Mouse (Mus musculus): Measurements from ENCODE around the gene AI413582.

Gene AI413582

DNA sequence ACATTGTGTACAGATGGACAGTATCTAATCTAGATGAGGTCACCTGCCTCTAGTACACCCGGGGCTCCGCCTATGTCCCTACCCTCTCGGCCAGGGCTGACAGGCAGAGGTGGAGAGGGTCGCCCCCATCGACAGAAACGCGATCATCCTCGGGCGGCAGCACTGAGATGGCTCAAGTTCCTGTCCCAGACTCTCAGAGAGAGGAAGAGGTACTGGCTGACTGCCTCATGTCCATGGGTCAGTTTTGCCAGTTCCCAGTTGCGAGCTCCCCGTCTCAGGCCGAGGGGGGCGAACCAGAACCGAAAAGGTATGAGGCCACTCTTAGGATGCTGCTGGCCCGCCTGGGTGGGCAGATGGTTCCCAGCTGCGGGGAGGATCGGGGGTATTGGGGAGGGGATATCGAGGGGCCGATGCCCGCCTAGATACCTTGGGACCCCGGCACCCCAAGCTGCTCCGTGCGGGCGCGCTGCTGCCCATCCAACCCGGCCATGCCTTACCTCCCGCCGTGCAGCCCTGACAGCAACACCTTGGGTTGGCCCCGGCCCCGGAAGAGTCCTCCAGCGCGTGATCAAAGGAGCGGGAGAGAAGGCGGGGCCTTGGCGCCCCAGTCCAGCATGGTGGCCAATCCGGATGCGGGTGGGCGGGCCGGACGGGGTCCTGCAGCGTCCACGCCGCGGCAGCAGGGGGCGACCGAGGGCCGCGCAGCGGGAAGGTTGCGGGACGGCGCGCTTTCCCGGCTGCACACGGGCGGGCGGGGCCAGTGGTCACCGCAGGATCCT is at the start of gene AI413582:
TSS of gene AI413582 (minus strand) at position 594 of the 779 bp plus-strand sequence.
- DNase-seq (ENCODE audit: low read depth in 2 of 2, low spot score in 2 of 2), result peak; percentile 94 to 96

- DNase-seq (ENCODE audit: low read depth in 2 of 2, low spot score in 2 of 2), result no peak
Measured at GRCm38 (mm10) chr17:27613016-27613415, 47.5 kb upstream of the AI413582 start.

DNA sequence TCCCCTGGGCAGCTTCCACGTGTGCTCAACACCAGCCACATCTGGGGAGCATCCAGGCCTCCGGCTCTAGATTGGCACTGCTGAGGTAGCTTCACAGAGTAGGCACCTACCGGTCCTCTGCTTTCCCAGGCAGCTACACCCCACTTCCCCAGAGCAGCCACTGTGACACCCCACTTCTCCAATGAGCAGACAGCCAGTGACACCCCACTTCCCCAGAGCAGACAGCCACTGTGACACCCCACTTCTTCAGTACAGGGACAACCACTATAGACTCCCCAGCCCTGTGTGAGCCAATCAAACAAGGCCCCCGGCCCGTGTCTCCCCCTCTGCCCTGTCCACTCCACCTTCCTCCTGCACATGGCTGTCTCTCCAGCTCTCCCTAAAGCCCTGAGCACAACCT is 46.4 kb upstream of the AI413582 start:
- DNase-seq (ENCODE audit: low read depth in 2 of 2, low spot score in 2 of 2), result no peak

DNA sequence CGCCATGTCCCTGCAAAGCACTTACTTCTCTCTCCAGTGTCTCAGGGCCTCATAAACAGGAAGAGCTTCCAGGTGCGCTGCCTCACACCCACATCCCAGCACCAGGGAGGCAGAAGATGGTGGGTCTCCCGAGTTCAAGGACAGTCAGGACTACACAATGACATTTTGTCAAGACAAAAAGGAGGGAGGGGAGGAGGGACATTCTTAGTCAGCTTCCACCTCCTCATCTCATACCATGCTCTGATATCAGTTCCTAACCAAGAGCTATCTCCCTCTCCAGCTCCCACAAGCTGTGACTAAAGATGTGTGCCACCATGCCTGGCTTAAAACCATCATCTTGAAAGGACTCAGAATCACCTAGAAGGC is 45.9 kb upstream of the AI413582 start:
- DNase-seq (ENCODE audit: low read depth in 2 of 2, low spot score in 2 of 2), result no peak

- DNase-seq (ENCODE audit: low read depth in 2 of 2, low spot score in 2 of 2), result no peak
Measured at GRCm38 (mm10) chr17:27610679-27611518, 45.3 kb upstream of the AI413582 start.

GRCm38 (mm10) chr17:27609576-27609975 is 44.0 kb upstream of the AI413582 start:
- DNase-seq (ENCODE audit: low read depth in 2 of 2, low spot score in 2 of 2), result no peak

DNA sequence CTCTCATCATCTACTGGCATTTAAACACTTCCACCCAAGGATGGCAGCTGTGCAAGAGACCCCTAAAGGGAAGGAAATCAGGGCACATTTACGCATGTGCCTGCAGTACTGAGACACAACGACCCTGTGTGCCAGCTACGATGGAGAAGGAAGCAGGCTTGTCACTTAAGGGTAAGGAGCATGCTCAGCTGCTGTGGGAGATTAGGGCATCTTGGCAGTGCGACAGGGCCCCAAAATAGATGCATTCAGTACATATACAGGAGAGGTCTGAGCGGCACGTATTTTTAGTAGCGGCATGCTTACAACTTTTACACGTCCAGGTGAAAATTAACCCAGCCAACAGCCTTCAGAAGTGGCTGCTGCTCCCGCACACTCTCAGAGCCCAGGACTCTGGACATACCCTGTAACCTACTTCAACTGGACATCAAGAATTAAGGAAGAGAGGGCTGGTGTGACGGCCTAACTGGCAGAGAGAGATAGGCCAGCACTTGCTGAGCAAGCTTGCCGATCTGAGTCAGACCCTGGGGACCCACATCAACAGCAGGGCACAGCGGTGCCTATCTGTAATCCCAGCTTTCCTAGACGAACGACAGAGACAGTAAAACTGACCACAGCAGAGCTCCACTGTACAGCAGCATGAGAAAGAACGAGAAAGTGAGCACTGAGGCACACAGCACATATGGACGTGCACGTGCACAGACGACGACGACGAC is 38.1 kb upstream of the AI413582 start:
- no peak for DNase-seq (ENCODE audit: low read depth in 2 of 2, low spot score in 2 of 2)

GRCm38 (mm10) chr17:27603036-27603435 is 37.5 kb upstream of the AI413582 start:
- DNase-seq (ENCODE audit: low read depth in 2 of 2, low spot score in 2 of 2), result no peak

DNA sequence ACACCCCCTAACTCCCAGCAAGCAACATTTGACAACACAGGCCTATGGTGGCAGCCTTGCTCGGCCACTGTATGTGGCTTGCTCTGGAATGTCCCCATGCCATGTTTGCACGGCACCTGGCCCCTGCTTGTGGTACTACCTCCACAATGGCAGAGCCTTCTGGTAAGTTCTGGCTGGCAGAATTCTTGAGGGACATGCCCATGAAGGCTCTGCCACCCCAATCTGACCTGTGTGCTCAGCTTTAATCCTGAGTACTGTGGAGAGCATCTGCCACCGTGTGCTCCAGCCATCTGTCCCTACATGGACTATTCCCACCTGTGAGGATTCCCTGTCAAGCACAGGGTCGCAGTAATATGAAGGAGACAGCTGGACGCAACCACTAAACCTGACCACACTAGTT is 35.3 kb upstream of the AI413582 start:
- DNase-seq (ENCODE audit: low read depth in 2 of 2, low spot score in 2 of 2), result no peak

DNA sequence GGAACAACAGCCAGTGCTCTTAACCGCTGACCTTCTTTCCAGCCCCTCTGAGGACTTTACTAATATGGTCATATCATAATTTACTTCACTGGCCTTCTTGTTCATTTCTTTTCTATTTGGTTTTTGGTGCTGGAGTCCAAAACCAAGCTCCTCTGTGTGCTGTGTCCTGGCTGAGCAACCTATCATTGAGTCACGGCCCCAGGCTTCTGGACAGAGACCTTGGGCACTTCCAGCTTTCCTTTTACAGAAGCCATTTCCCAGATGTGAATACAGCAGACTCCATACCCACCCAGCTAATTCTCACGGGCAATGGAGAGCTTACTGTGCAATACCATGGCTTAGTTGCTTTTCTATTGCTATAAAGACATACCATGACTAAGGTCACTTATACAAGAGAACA is 34.7 kb upstream of the AI413582 start:
- DNase-seq (ENCODE audit: low read depth in 2 of 2, low spot score in 2 of 2), result no peak

- no peak for DNase-seq (ENCODE audit: low read depth in 2 of 2, low spot score in 2 of 2)
Measured at GRCm38 (mm10) chr17:27596376-27597190, 31.0 kb upstream of the AI413582 start.

DNA sequence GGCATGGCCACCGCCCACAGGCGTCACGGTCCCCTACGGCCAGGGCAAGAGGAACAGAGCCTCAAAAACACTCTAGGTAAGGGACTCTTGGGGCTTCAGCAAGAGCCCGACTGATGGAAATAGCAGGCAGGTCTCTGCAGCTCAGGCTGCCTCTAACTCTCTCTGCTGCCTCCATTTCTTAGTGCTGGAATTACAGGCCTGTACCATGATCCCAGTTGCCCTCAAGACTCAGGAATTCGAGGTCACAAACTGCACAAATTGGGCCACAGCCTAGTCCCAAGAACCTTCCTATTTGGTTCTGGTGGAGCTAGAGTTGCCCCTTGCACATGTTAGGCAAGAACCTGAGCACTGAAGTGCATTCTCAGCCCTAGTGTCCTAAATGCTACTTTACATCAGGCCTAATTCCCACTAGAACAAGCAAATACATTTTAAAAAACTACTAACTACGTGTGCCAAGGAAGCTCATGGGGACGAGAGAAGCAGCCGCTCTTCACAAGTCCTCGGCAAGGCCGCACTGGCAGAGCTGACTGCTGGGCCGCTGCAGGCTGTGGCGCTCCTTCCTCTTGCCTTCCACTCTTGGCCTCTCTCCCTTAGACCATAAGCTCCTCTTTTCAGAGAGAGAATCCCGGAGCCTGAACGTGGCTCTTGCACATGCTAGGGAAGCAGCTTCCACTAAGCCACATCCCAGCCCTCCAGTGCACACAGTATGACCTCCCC is 30.3 kb upstream of the AI413582 start:
- DNase-seq (ENCODE audit: low read depth in 2 of 2, low spot score in 2 of 2), result no peak

DNA sequence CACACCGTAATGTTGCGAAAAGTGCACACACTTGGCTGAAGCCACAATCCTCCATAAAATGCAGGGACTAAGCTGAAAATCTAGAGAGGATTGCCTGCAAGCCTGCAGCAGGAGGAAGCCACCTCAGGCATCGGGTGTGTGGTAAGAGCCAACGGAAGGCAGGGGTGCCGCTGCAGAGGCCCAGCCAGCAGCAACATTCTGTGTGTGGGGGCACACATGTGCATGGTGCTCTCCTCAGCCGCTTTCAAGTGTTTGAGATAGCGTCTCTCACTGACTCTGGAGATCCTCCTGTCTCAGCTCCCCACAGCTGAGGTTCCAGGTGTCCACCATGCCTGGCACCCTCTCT is 27.0 kb upstream of the AI413582 start:
- peak in 1 of 2 experiments; percentile 3 for DNase-seq (ENCODE audit: low read depth in 2 of 2, low spot score in 2 of 2)

DNA sequence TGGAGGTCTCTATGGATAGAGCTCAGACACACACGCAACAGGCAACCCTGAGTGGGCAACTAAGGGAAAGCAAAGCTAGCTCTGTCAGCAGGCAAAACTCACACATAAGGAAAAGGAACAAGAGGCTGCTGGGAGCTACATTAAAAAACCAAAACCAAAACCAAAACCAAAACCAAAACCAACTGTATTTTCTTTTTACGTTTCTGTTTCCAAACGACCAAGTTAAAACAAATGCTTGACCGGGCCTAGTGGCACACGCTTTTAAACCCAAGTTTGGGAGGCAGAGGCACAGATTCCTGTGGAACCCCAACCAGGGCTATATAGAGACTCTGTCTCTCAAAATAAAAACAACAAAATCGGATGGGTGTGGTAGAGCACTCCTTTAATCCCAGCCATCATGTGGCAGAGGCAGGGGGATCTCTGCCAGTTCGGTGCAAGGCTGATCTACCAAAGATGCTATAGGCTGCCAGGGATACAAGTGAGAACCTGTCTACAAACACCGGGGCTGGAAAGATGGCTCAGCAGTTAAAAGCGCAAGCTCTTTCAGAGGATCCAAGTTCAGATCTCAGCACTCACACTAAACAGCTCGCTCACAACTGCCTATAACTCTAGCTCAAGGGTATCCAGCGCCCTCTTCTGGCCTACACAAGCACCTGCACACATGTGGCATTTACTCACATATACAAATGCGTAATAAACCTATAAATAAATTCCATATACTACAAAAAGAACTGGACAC is 26.4 kb upstream of the AI413582 start:
- DNase-seq (ENCODE audit: low read depth in 2 of 2, low spot score in 2 of 2), result peak; percentile 11 to 32

DNA sequence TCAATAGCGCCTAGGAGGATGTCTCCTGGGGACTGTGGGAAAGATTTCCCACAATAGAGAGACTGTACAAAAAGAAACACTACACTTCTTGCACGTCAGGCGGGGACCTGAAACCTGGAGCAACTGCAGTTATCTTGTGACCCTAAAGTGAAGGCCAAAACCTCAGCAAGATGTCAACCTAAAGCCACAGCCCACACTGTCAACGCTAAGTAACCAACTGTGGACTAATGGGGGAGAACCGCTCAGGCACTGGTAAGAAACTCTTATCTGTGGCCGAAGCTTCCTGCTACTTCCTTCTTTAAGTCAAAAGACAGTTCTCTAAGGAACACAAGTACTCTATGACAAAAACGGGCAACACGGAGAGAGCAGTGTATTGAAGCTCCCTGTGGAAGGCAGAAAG is 22.7 kb upstream of the AI413582 start:
- DNase-seq (ENCODE audit: low read depth in 2 of 2, low spot score in 2 of 2), result no peak

DNA sequence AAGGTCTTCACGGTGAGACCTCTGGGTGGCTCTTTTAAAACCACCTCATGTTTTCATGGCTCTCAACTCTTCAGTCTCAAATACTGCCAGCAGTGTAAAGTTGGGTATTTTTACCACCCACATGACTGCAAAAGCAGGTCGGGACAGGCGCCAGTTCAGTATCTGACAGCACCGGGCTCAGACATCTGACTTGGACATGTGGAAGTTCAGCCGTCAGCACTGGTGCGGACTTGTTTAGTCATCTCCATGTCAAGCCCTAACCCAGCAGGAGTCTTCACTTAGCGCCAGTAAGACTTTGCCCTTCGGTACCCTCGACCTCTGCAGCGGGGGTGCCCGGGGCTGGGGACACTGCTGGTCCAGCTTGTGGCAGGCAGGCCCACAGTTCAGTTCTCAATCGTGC is 21.7 kb upstream of the AI413582 start:
- no peak for DNase-seq (ENCODE audit: low read depth in 2 of 2, low spot score in 2 of 2)

DNA sequence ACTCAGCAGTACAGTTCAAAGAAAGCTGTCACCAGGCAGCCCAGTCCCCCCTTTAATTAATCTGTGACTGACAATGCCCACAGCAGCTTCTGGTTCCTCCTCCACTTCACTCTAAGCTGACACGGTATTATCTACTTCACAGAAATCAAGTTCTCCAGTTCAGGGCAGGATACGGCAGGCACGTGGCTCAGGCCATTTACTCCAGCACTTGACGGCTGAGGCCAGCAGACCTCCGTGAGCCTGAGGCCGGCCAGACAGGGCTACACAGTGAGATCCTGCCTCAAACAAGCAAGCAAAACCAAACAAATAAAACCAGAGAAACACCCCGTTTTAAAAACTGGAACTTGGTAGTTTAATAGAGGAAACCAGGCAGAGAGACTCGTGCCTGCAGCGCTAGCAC is 21.1 kb upstream of the AI413582 start:
- no peak for DNase-seq (ENCODE audit: low read depth in 2 of 2, low spot score in 2 of 2)

- DNase-seq (ENCODE audit: low read depth in 2 of 2, low spot score in 2 of 2), result no peak
Measured at GRCm38 (mm10) chr17:27583185-27583894, 17.8 kb upstream of the AI413582 start.
